Mouse (Mus musculus): Measurements from ENCODE around the gene Fasl. TPM values are rescaled to one million over a fixed set of nuclear protein-coding genes. Genes with fewer than 3 reads are reported as not detected.

The Fasl gene
- polyA plus RNA-seq, 1 experiment from 2014 or later: 0.22 TPM

DNA sequence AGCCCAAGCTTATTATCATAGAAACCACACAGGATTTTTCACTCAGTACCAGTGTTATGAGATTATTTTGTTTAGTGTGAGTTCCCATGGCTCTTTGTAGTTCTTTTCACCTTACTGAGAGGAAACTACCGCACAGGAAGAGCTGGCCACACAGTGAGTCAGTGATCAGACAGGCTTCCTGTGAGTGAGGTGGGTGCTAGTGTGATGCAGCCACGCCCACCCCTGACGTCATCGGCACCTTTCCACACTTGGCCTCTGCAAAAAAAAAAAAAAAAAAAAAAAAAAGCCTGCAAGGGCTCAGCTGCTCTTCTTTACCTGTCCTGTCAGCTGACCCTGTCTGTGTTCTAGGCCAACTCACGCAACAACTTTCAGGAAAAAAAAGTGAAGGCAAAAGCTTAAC lies 21.6 kb downstream of the Fasl start:
- no peaks in the 10 kb centered on the region for H3K36me3 ChIP-seq (ENCODE audit: control insufficient read depth, insufficient read depth)
- no peak for ATAC-seq
- 58% methylated on average over 5 of the region's 5 CpGs for WGBS

DNA sequence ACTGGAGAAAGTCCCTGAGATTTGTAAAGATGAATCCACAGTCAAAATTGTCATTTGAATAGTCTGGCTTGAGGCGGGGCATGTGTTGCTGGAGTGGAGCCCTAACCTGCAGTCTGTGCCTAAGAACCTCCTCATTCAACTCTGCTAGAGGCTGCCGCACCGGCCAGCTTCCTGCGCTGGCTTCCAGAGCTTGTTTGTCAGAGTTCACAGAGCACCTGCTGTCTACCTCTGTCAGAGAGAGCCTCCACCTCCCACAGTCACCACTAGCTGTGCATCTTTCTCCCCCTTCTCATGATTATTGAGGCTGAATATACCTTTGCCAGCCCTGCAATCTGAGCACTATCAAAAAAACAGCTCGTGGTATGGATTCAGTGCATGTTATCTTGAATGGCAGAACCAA lies 22.4 kb downstream of the Fasl start:
- H3K4me2 ChIP-seq (ENCODE audit: low read length): no peak overlapping the region
- no peak overlapping the region for H3K9ac ChIP-seq (replicated peaks; ENCODE audit: low read depth, low read length)
- H3K9me3 ChIP-seq (ENCODE audit: control insufficient read depth, low read length): no peaks in the 10 kb centered on the region
- H3K27ac ChIP-seq (ENCODE audit: low read length): no peak overlapping the region
- no peaks in the 10 kb centered on the region for H3K36me3 ChIP-seq (ENCODE audit: control insufficient read depth, insufficient read depth)
- ATAC-seq: no peak
- WGBS: 44% methylated on average over 5 of the region's 5 CpGs
- H3K4me1 ChIP-seq (replicated peaks; ENCODE audit: control insufficient read depth, insufficient read depth, low read length): no peaks in the 10 kb centered on the region
- no peaks in the 10 kb centered on the region for H3K27me3 ChIP-seq (replicated peaks; ENCODE audit: control insufficient read depth, insufficient read depth, low read length)
- no peak overlapping the region for H3K4me3 ChIP-seq (replicated peaks; ENCODE audit: low read length)

More for the DNA sequence above, 21.6 kb downstream of the Fasl start:
- no peak overlapping the region for H3K27ac ChIP-seq (ENCODE audit: low read length)
- no peak overlapping the region for H3K9ac ChIP-seq (replicated peaks; ENCODE audit: low read depth, low read length)
- no peaks in the 10 kb centered on the region for H3K27me3 ChIP-seq (replicated peaks; ENCODE audit: control insufficient read depth, insufficient read depth, low read length)
- H3K9me3 ChIP-seq (ENCODE audit: control insufficient read depth, low read length): no peaks in the 10 kb centered on the region
- H3K4me3 ChIP-seq (replicated peaks; ENCODE audit: low read length): no peak overlapping the region
- H3K4me2 ChIP-seq (ENCODE audit: low read length): no peak overlapping the region
- no peaks in the 10 kb centered on the region for H3K4me1 ChIP-seq (replicated peaks; ENCODE audit: control insufficient read depth, insufficient read depth, low read length)

DNA sequence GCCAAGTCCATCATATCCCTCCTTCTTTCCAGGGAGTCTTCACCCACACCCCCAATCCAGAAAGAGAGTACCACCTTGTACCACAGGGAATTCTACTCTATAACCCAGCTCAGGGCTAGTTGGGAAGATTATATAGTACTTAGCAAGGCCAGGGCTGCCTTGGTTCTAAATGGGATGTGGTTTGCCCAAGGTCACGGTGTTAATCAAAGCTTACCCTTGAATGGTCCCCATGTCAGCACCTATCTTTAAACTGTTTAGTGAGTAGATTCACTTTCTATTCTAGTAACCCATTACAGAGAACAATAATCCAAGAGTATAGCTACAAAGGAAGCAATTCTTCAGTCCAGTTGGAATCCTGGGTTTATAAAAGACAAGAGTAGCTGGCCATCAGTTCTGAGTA lies 23.3 kb downstream of the Fasl start:
- no peak overlapping the region for H3K27ac ChIP-seq (ENCODE audit: low read length)
- 88% methylated on average over 1 of the region's 1 CpGs for WGBS
- no peaks in the 10 kb centered on the region for H3K36me3 ChIP-seq (ENCODE audit: control insufficient read depth, insufficient read depth)
- no peak overlapping the region for H3K4me2 ChIP-seq (ENCODE audit: low read length)
- no peak overlapping the region for H3K4me3 ChIP-seq (replicated peaks; ENCODE audit: low read length)
- H3K9me3 ChIP-seq (ENCODE audit: control insufficient read depth, low read length): no peaks in the 10 kb centered on the region
- no peaks in the 10 kb centered on the region for H3K27me3 ChIP-seq (replicated peaks; ENCODE audit: control insufficient read depth, insufficient read depth, low read length)
- no peak overlapping the region for H3K9ac ChIP-seq (replicated peaks; ENCODE audit: low read depth, low read length)
- ATAC-seq: no peak
- no peaks in the 10 kb centered on the region for H3K4me1 ChIP-seq (replicated peaks; ENCODE audit: control insufficient read depth, insufficient read depth, low read length)

DNA sequence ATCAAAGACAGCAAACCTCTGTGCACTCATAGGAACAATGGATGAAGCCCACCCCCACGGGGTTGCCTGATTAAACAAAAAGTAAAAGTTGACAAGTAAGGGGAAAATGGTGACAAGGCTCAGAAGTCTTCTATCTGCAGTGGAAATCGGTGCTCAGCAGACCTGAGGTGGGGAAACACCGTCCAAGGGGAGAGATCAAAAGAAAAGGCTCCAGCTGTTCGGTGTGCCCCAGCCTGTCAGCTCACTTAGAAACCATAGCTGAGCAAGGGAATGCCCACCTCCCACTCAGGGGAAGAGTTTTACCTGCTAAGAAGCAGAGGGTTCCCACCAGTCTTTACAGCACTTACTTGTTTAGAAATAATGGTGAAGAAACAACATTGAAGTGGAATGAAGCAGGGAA lies 26.7 kb downstream of the Fasl start:
- Histone ChIP-seq H3K4me1 (replicated peaks; ENCODE audit: control insufficient read depth, insufficient read depth, low read length) (no peaks in the 10 kb centered on the region), H3K9ac (replicated peaks; ENCODE audit: low read depth, low read length) (no peak overlapping the region), H3K36me3 (ENCODE audit: control insufficient read depth, insufficient read depth) (no peaks in the 10 kb centered on the region), H3K4me2 (ENCODE audit: low read length) (no peak overlapping the region), H3K9me3 (ENCODE audit: control insufficient read depth, low read length) (no peaks in the 10 kb centered on the region), H3K4me3 (replicated peaks; ENCODE audit: low read length) (no peak overlapping the region), H3K27ac (ENCODE audit: low read length) (no peak overlapping the region), H3K27me3 (replicated peaks; ENCODE audit: control insufficient read depth, insufficient read depth, low read length) (no peaks in the 10 kb centered on the region)
- WGBS: 38% methylated on average over 4 of the region's 4 CpGs
- ATAC-seq: no peak

DNA sequence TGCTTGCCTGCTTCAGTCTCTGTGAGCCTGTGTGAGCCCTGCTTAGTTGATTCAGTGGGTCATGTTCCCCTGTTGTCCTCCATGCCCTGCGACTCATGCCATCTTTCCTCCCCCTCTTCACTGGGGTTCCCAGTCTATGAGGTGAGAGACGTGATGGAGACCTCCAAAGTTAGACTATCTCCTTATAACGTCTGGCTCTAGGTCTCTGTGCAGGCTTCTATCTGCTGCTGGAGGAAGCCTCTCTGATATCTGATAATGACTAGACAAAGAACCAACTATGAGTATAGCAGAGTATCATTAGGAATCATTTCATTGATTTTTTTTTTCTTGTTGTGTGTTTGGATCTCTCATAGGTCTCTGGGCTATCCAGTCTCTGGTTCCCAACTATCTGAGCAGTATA lies 31.7 kb downstream of the Fasl start:
- no peak for ATAC-seq
- WGBS: 92% methylated on average over 3 of the region's 3 CpGs
- no peaks in the 10 kb centered on the region for H3K9me3 ChIP-seq (ENCODE audit: control insufficient read depth, low read length)
- H3K9ac ChIP-seq (replicated peaks; ENCODE audit: low read depth, low read length): no peak overlapping the region
- no peaks in the 10 kb centered on the region for H3K4me1 ChIP-seq (replicated peaks; ENCODE audit: control insufficient read depth, insufficient read depth, low read length)
- no peaks in the 10 kb centered on the region for H3K36me3 ChIP-seq (ENCODE audit: control insufficient read depth, insufficient read depth)
- no peak overlapping the region for H3K27ac ChIP-seq (ENCODE audit: low read length)
- no peak overlapping the region for H3K4me2 ChIP-seq (ENCODE audit: low read length)
- H3K27me3 ChIP-seq (replicated peaks; ENCODE audit: control insufficient read depth, insufficient read depth, low read length): no peaks in the 10 kb centered on the region
- no peak overlapping the region for H3K4me3 ChIP-seq (replicated peaks; ENCODE audit: low read length)

- Histone ChIP-seq H3K36me3 (ENCODE audit: control insufficient read depth, insufficient read depth) (no peaks in the 10 kb centered on the region), H3K27ac (ENCODE audit: low read length) (no peak overlapping the region), H3K4me2 (ENCODE audit: low read length) (no peak overlapping the region), H3K9ac (replicated peaks; ENCODE audit: low read depth, low read length) (no peak overlapping the region), H3K4me3 (replicated peaks; ENCODE audit: low read length) (no peak overlapping the region), H3K4me1 (replicated peaks; ENCODE audit: control insufficient read depth, insufficient read depth, low read length) (no peaks in the 10 kb centered on the region), H3K27me3 (replicated peaks; ENCODE audit: control insufficient read depth, insufficient read depth, low read length) (no peaks in the 10 kb centered on the region), H3K9me3 (ENCODE audit: control insufficient read depth, low read length) (no peaks in the 10 kb centered on the region)
- 61% methylated on average over 8 of the region's 8 CpGs for WGBS
- no peak for ATAC-seq
Measured at GRCm38 (mm10) chr1:161751311-161751710, 37.0 kb downstream of the Fasl start.

DNA sequence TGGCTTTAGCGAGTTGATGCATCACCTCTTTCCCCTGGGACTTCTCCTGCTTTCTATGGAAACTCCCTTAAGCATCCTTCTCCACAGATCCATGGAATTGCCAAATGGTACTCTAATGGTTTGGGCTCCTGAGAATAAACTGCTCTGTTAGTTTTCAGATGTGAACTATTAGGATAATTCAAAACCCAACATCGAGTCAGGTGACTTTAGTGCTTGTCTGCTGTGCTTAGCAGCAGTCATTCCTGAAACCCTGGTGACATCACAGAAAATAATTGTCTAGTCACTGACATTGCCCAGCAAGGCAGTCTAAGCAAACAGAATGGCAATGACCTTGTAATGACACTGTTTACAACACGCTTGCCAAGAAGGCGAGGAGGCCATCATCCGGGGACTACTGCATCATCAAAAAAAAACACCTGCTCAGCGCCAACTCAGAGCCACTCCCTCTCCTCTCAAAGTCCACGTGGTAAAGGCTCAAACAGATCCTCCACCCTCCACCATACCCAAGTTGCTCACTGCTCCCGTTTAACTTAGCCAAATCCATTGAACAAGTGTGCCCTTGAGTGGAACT lies 37.7 kb downstream of the Fasl start:
- H3K36me3 ChIP-seq (ENCODE audit: control insufficient read depth, insufficient read depth): no peaks in the 10 kb centered on the region
- no peak overlapping the region for H3K27ac ChIP-seq (ENCODE audit: low read length)
- no peaks in the 10 kb centered on the region for H3K9me3 ChIP-seq (ENCODE audit: control insufficient read depth, low read length)
- H3K9ac ChIP-seq (replicated peaks; ENCODE audit: low read depth, low read length): no peak overlapping the region
- H3K27me3 ChIP-seq (replicated peaks; ENCODE audit: control insufficient read depth, insufficient read depth, low read length): no peaks in the 10 kb centered on the region
- no peaks in the 10 kb centered on the region for H3K4me1 ChIP-seq (replicated peaks; ENCODE audit: control insufficient read depth, insufficient read depth, low read length)
- no peak for ATAC-seq
- H3K4me2 ChIP-seq (ENCODE audit: low read length): no peak overlapping the region
- 77% methylated on average over 8 of the region's 8 CpGs for WGBS
- H3K4me3 ChIP-seq (replicated peaks; ENCODE audit: low read length): no peak overlapping the region

- Histone ChIP-seq H3K9ac (replicated peaks; ENCODE audit: low read depth, low read length) (no peak overlapping the region), H3K4me1 (replicated peaks; ENCODE audit: control insufficient read depth, insufficient read depth, low read length) (no peaks in the 10 kb centered on the region), H3K4me3 (replicated peaks; ENCODE audit: low read length) (no peak overlapping the region), H3K36me3 (ENCODE audit: control insufficient read depth, insufficient read depth) (no peaks in the 10 kb centered on the region), H3K27me3 (replicated peaks; ENCODE audit: control insufficient read depth, insufficient read depth, low read length) (no peaks in the 10 kb centered on the region), H3K9me3 (ENCODE audit: control insufficient read depth, low read length) (no peaks in the 10 kb centered on the region), H3K4me2 (ENCODE audit: low read length) (no peak overlapping the region), H3K27ac (ENCODE audit: low read length) (no peak overlapping the region)
- ATAC-seq: no peak
- 86% methylated on average over 6 of the region's 6 CpGs for WGBS
Measured at GRCm38 (mm10) chr1:161748685-161749084, 39.6 kb downstream of the Fasl start.

GRCm38 (mm10) chr1:161748138-161748537 lies 40.2 kb downstream of the Fasl start:
- Histone ChIP-seq H3K36me3 (ENCODE audit: control insufficient read depth, insufficient read depth) (no peaks in the 10 kb centered on the region), H3K4me2 (ENCODE audit: low read length) (no peak overlapping the region), H3K27me3 (replicated peaks; ENCODE audit: control insufficient read depth, insufficient read depth, low read length) (no peaks in the 10 kb centered on the region), H3K4me1 (replicated peaks; ENCODE audit: control insufficient read depth, insufficient read depth, low read length) (no peaks in the 10 kb centered on the region), H3K27ac (ENCODE audit: low read length) (no peak overlapping the region), H3K4me3 (replicated peaks; ENCODE audit: low read length) (no peak overlapping the region), H3K9me3 (ENCODE audit: control insufficient read depth, low read length) (no peaks in the 10 kb centered on the region), H3K9ac (replicated peaks; ENCODE audit: low read depth, low read length) (no peak overlapping the region)
- WGBS: 58% methylated on average over 8 of the region's 8 CpGs
- ATAC-seq: no peak

All from forebrain, embryonic 16.5 days (tissue).